Mouse (Mus musculus) embryonic fibroblast, embryonic 13.5 days (primary cell): Measurements from ENCODE around the gene Slc27a2. TPM values are rescaled to one million over a fixed set of nuclear protein-coding genes. Genes with fewer than 3 reads are reported as not detected.
"Not testable (repeated sequence)": the region's sequence is repeated elsewhere in the genome, so short reads cannot be mapped to it uniquely, and the experiment has no call there.

ENCODE experiments used
- H3K27ac ChIP-seq: 2 replicates; pipeline ENCODE4 v1.5.1; 2012; ENCODE audit warnings: low read length, control low read depth, inconsistent platforms; ENCODE audit not compliant: insufficient read depth
- H3K4me1 ChIP-seq: 2 replicates; pipeline ENCODE4 v1.6.1; 2011; ENCODE audit warnings: low read length; ENCODE audit not compliant: control insufficient read depth, insufficient read depth
- H3K4me3 ChIP-seq: 2 replicates; pipeline ENCODE4 v1.5.1; 2011; ENCODE audit warnings: mild to moderate bottlenecking, control low read depth, low read length; ENCODE audit not compliant: insufficient read depth
- CTCF ChIP-seq: IDR thresholded peaks from 2 replicates; pipeline ENCODE4 v1.5.1; 2011; ENCODE audit warnings: mild to moderate bottlenecking, control low read depth, low read length, moderate library complexity, borderline replicate concordance; ENCODE audit not compliant: insufficient read depth
- POLR2A ChIP-seq: IDR thresholded peaks from 2 replicates; pipeline ENCODE4 v1.6.1; 2011; ENCODE audit warnings: low read depth, mild to moderate bottlenecking, control low read depth, low read length, moderate library complexity
- polyA plus RNA-seq: library from polyadenylated mRNA; stranded (reverse); fragments of >200 nt; gene quantifications from 2 replicates; pipeline ENCODE4 v1.2.4, GENCODE M21; 2011; ENCODE audit warnings: low read depth; ENCODE audit not compliant: missing spikeins, insufficient read length

The Slc27a2 gene
- polyA plus RNA-seq, result not detected in 2 replicates

GRCm38 (mm10) chr2:126552357-126553290 is at the start of gene Slc27a2:
Gene Slc27a2 (plus strand): TSS chr2:126552407.
- H3K4me1 ChIP-seq, result no peaks in the 10 kb centered on the region
- peak within 1 kb of the TSS; percentile 23; the same call in 1 of the 2 replicates for H3K4me3 ChIP-seq
- H3K27ac ChIP-seq, result no peak within 1 kb of the TSS
- no peak for TF ChIP-seq CTCF

GRCm38 (mm10) chr2:126505156-126505555 is 47.1 kb upstream of the Slc27a2 start:
- no peak overlapping the region for H3K27ac ChIP-seq
- H3K4me1 ChIP-seq, result no peaks in the 10 kb centered on the region
- H3K4me3 ChIP-seq, result no peak overlapping the region
- TF ChIP-seq CTCF, result no peak
- no peak for TF ChIP-seq POLR2A

DNA sequence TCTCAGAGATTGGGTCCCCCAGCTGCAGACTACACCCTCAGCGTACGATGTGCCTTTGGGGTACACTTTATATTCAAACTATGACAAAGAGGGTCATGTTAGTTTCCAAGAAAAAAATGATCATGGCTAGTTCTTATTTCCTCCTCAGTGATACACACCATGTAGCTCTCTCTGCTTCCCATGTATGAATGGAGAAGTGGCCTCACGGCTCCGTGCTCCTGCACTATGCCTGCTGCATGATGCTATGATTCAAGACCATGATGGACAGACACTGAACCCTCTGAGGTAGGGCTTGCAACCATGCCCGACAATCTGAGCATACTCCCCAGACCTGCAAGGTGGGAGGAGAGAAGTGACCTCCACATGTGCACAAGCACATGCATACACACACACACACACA is 44.7 kb upstream of the Slc27a2 start:
- TF ChIP-seq POLR2A (no peak), CTCF (no peak)
- Histone ChIP-seq H3K4me3 (no peak overlapping the region), H3K27ac (no peak overlapping the region), H3K4me1 (no peaks in the 10 kb centered on the region)

- Histone ChIP-seq H3K4me3 (no peak overlapping the region), H3K27ac (no peak overlapping the region)
- TF ChIP-seq POLR2A, result no peak
- no peak for TF ChIP-seq CTCF
Measured at GRCm38 (mm10) chr2:126508228-126508627, 44.0 kb upstream of the Slc27a2 start.

GRCm38 (mm10) chr2:126515069-126515826 is 37.0 kb upstream of the Slc27a2 start:
- TF ChIP-seq CTCF (no peak), POLR2A (no peak)
- Histone ChIP-seq H3K4me1 (no peaks in the 10 kb centered on the region), H3K4me3 (no peak overlapping the region), H3K27ac (no peak overlapping the region)

More at GRCm38 (mm10) chr2:126508228-126508627, 44.0 kb upstream of the Slc27a2 start:
- no peaks in the 10 kb centered on the region for H3K4me1 ChIP-seq

- no peaks in the 10 kb centered on the region for H3K4me1 ChIP-seq
- TF ChIP-seq CTCF (no peak), POLR2A (no peak)
- H3K27ac ChIP-seq, result no peak overlapping the region
- H3K4me3 ChIP-seq, result no peak overlapping the region
Measured at GRCm38 (mm10) chr2:126519872-126520581, 32.2 kb upstream of the Slc27a2 start.

- Histone ChIP-seq H3K27ac (no peak overlapping the region), H3K4me1 (no peaks in the 10 kb centered on the region), H3K4me3 (no peak overlapping the region)
- TF ChIP-seq CTCF (no peak), POLR2A (no peak)
Measured at GRCm38 (mm10) chr2:126520828-126521227, 31.4 kb upstream of the Slc27a2 start.

- H3K4me3 ChIP-seq, result no peak overlapping the region
- TF ChIP-seq POLR2A (no peak), CTCF (no peak)
- H3K4me1 ChIP-seq, result no peaks in the 10 kb centered on the region
- H3K27ac ChIP-seq, result no peak overlapping the region
Measured at GRCm38 (mm10) chr2:126521471-126521870, 30.7 kb upstream of the Slc27a2 start.

DNA sequence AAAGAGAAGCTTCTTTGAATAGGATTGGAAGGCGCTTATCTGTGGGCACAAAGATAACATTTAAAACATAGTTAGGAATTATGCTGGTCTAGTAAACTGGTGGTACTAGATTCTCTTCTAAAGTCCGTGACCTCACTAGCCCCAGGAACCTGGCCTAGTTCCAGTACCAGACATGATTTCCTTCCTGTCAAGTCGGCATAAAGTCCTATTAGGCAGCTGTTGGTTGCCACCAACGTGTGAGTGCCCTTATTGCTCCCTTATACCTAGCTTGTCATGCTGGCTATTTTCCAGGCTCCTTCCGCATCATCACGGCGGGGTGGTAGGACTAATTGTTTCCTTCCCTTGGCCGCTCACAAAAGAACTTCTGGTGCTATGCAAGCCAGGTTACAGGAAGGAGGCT is 30.2 kb upstream of the Slc27a2 start:
- Histone ChIP-seq H3K27ac (no peak overlapping the region), H3K4me3 (no peak overlapping the region), H3K4me1 (no peaks in the 10 kb centered on the region)
- no peak for TF ChIP-seq POLR2A
- no peak for TF ChIP-seq CTCF

GRCm38 (mm10) chr2:126523101-126523745 is 29.0 kb upstream of the Slc27a2 start:
- not testable (repeated sequence) for H3K4me3 ChIP-seq, H3K27ac ChIP-seq, H3K4me1 ChIP-seq
